34 mouse cellular contexts compared by ENCODE assay signal in genomic region chr3:69730930-69731329, GRCm38 (mm10).
"Had no signal": no experiment of that assay in that cellular context is flagged by ENCODE, and none has a peak within 500 bp of the region (broad histone marks: within the 10 kb centered on the region; RNA-seq: fewer than 3 reads in every experiment).

No protein-coding gene starts in this region.

- H3K27ac ChIP-seq: heart, embryonic 13.5 days; hindbrain, embryonic 10.5 days; hindbrain, embryonic 12.5 days; hindbrain, embryonic 13.5 days; hindbrain, embryonic 14.5 days; hindbrain, embryonic 15.5 days; hindbrain, postnatal 0 days; intestine, embryonic 15.5 days; kidney, embryonic 15.5 days; kidney, postnatal 0 days; layer of hippocampus, adult 2 months; left cerebral cortex, adult 2 months had no signal

- H3K4me2 ChIP-seq: heart, embryonic 11.5 days; heart, embryonic 12.5 days; heart, embryonic 13.5 days; hindbrain, embryonic 12.5 days; hindbrain, embryonic 13.5 days; hindbrain, embryonic 14.5 days; hindbrain, embryonic 15.5 days; intestine, embryonic 15.5 days; kidney, embryonic 15.5 days had no signal

- DNase-seq: heart, postnatal 10 days; heart, postnatal 14 days; heart, postnatal 36 days; heart, postnatal 4 days; kidney, adult 11 months; kidney, adult 18-20 months; kidney, adult 2 months; kidney, adult 8-10 months; kidney, adult 9 months; kidney, postnatal 10 days; kidney, postnatal 14 days; kidney, postnatal 25 days; kidney, postnatal 36 days; kidney, postnatal 4 days; layer of hippocampus, adult 9-11 months; layer of hippocampus, postnatal 36 days had no signal

- H3K9me3 ChIP-seq: heart, embryonic 12.5 days; heart, embryonic 13.5 days; hindbrain, embryonic 10.5 days; hindbrain, embryonic 12.5 days; hindbrain, embryonic 13.5 days; hindbrain, embryonic 15.5 days; intestine, embryonic 15.5 days; kidney, embryonic 15.5 days had no signal

- ATAC-seq: hindbrain, embryonic 16.5 days; hindbrain, postnatal 0 days; inflammation-experienced regulatory T-cells, adult 6 months; intestine, embryonic 15.5 days; intestine, embryonic 16.5 days; intestine, postnatal 0 days had no signal

- H3K4me3 ChIP-seq: heart, embryonic 12.5 days; heart, embryonic 13.5 days; hindbrain, embryonic 10.5 days; hindbrain, embryonic 12.5 days; hindbrain, embryonic 13.5 days; hindbrain, embryonic 15.5 days; intestine, embryonic 15.5 days; kidney, embryonic 15.5 days; layer of hippocampus, adult 2 months; left cerebral cortex, adult 2 months had no signal

- H3K27me3 ChIP-seq: heart, embryonic 12.5 days; heart, embryonic 13.5 days; hindbrain, embryonic 12.5 days; hindbrain, embryonic 13.5 days; hindbrain, embryonic 15.5 days; intestine, embryonic 15.5 days; kidney, embryonic 15.5 days had no signal

- H3K4me1 ChIP-seq: hindbrain, embryonic 10.5 days; hindbrain, embryonic 12.5 days; hindbrain, embryonic 15.5 days; intestine, embryonic 15.5 days; kidney, embryonic 15.5 days had no signal

- H3K9ac ChIP-seq: heart, embryonic 12.5 days; heart, embryonic 13.5 days; hindbrain, embryonic 12.5 days; hindbrain, embryonic 13.5 days; hindbrain, embryonic 14.5 days; hindbrain, embryonic 15.5 days; intestine, embryonic 15.5 days; kidney, embryonic 15.5 days had no signal
